Mouse (Mus musculus): ENCODE results near the gene Nxph3. TPM values are rescaled to one million over a fixed set of nuclear protein-coding genes. Genes with fewer than 3 reads are reported as not detected.

Nxph3 gene
- polyA plus RNA-seq, 1 experiment, result 0.04 TPM

- Histone ChIP-seq H3K27me3 (replicated peaks) (no peaks in the 10 kb centered on the region), H3K4me3 (replicated peaks) (no peak overlapping the region), H3K9me3 (no peaks in the 10 kb centered on the region), H3K36me3 (replicated peaks; ENCODE audit: low read length) (peaks cover 91% of the 10 kb centered on the region), H3K4me1 (peaks cover 20% of the 10 kb centered on the region)
- TF ChIP-seq GATA1 (IDR thresholded peaks at IDR 0.05; ENCODE audit: borderline replicate concordance, low read length) (no peak), FLI1 (IDR thresholded peaks at IDR 0.05; ENCODE audit: low read length) (no peak)
Measured at GRCm38 (mm10) chr11:95476323-95476722, 38.0 kb downstream of the Nxph3 start.

- TF ChIP-seq GATA1 (IDR thresholded peaks at IDR 0.05; ENCODE audit: borderline replicate concordance, low read length), result no peak
- no peak for TF ChIP-seq FLI1 (IDR thresholded peaks at IDR 0.05; ENCODE audit: low read length)
- H3K4me3 ChIP-seq (replicated peaks), result no peak overlapping the region
- peaks cover 20% of the 10 kb centered on the region for H3K4me1 ChIP-seq
- peaks cover 83% of the 10 kb centered on the region for H3K36me3 ChIP-seq (replicated peaks; ENCODE audit: low read length)
- no peaks in the 10 kb centered on the region for H3K27me3 ChIP-seq (replicated peaks)
- no peaks in the 10 kb centered on the region for H3K9me3 ChIP-seq
Measured at GRCm38 (mm10) chr11:95473456-95473855, 40.9 kb downstream of the Nxph3 start.

GRCm38 (mm10) chr11:95472942-95473341, 41.4 kb downstream of the Nxph3 start:
- no peak for TF ChIP-seq FLI1 (IDR thresholded peaks at IDR 0.05; ENCODE audit: low read length)
- TF ChIP-seq GATA1 (IDR thresholded peaks at IDR 0.05; ENCODE audit: borderline replicate concordance, low read length), result no peak

GRCm38 (mm10) chr11:95467731-95468130, 46.6 kb downstream of the Nxph3 start:
- Histone ChIP-seq H3K4me3 (replicated peaks) (no peak overlapping the region), H3K27me3 (replicated peaks) (no peaks in the 10 kb centered on the region), H3K4me1 (0 out of 2 replicates have a peak, but pooled peaks cover 4% of the 10 kb centered on the region), H3K36me3 (replicated peaks; ENCODE audit: low read length) (peaks cover 43% of the 10 kb centered on the region), H3K9me3 (no peaks in the 10 kb centered on the region)
- TF ChIP-seq GATA1 (IDR thresholded peaks at IDR 0.05; ENCODE audit: borderline replicate concordance, low read length) (no peak), FLI1 (IDR thresholded peaks at IDR 0.05; ENCODE audit: low read length) (no peak)

More at GRCm38 (mm10) chr11:95472942-95473341, 41.4 kb downstream of the Nxph3 start:
- no peak overlapping the region for H3K4me3 ChIP-seq (replicated peaks)
- H3K4me1 ChIP-seq, result peaks cover 24% of the 10 kb centered on the region
- H3K36me3 ChIP-seq (replicated peaks; ENCODE audit: low read length), result peaks cover 84% of the 10 kb centered on the region
- H3K9me3 ChIP-seq, result no peaks in the 10 kb centered on the region
- H3K27me3 ChIP-seq (replicated peaks), result no peaks in the 10 kb centered on the region

- peaks cover 14% of the 10 kb centered on the region for H3K4me1 ChIP-seq
- H3K9me3 ChIP-seq, result no peaks in the 10 kb centered on the region
- no peaks in the 10 kb centered on the region for H3K27me3 ChIP-seq (replicated peaks)
- H3K4me3 ChIP-seq (replicated peaks), result no peak overlapping the region
- H3K36me3 ChIP-seq (replicated peaks; ENCODE audit: low read length), result peaks cover 37% of the 10 kb centered on the region
- TF ChIP-seq GATA1 (IDR thresholded peaks at IDR 0.05; ENCODE audit: borderline replicate concordance, low read length), result no peak
Measured at GRCm38 (mm10) chr11:95462168-95462567, 52.2 kb downstream of the Nxph3 start.

GRCm38 (mm10) chr11:95460872-95461271, 53.5 kb downstream of the Nxph3 start:
- TF ChIP-seq GATA1 (IDR thresholded peaks at IDR 0.05; ENCODE audit: borderline replicate concordance, low read length) (no peak), FLI1 (IDR thresholded peaks at IDR 0.05; ENCODE audit: low read length) (no peak)
- H3K36me3 ChIP-seq (replicated peaks; ENCODE audit: low read length), result peaks cover 33% of the 10 kb centered on the region
- no peak overlapping the region for H3K4me3 ChIP-seq (replicated peaks)
- H3K4me1 ChIP-seq, result peaks cover 18% of the 10 kb centered on the region
- no peaks in the 10 kb centered on the region for H3K9me3 ChIP-seq
- no peaks in the 10 kb centered on the region for H3K27me3 ChIP-seq (replicated peaks)

Other genes with a start within 250 kb of the Nxph3 start
- 0.48 and 11.7 TPM in 2 replicates for gene Kat7, start 204.3 kb downstream of the Nxph3 start, polyA plus RNA-seq (2012; ENCODE audit: insufficient read depth, low replicate concordance)
- gene Fam117a, start 177.6 kb downstream of the Nxph3 start, polyA plus RNA-seq (2012; ENCODE audit: insufficient read depth, low replicate concordance), result 42.4 and 44.8 TPM in 2 replicates
- 11.3 and 13.2 TPM in 2 replicates for gene Slc35b1, start 129.9 kb downstream of the Nxph3 start, polyA plus RNA-seq (2012; ENCODE audit: insufficient read depth, low replicate concordance)
- gene Spop, start 100.5 kb downstream of the Nxph3 start, polyA plus RNA-seq (2012; ENCODE audit: insufficient read depth, low replicate concordance), result 4.1 and 20.4 TPM in 2 replicates
- gene Ngfr, start 73.2 kb upstream of the Nxph3 start, polyA plus RNA-seq (2012; ENCODE audit: insufficient read depth, low replicate concordance), result not detected in 2 replicates
- gene Phb, start 152.4 kb upstream of the Nxph3 start, polyA plus RNA-seq (2012; ENCODE audit: insufficient read depth, low replicate concordance), result 17.5 and 20.8 TPM in 2 replicates
- gene Zfp652, start 198.1 kb upstream of the Nxph3 start, polyA plus RNA-seq (2012; ENCODE audit: insufficient read depth, low replicate concordance), result 18.2 and 19.8 TPM in 2 replicates
- gene B130006D01Rik, start 209.0 kb upstream of the Nxph3 start, polyA plus RNA-seq (2012; ENCODE audit: insufficient read depth, low replicate concordance), result not detected in 2 replicates

Data from megakaryocyte, embryonic 14.5 days (primary cell).